Mouse (Mus musculus) megakaryocyte progenitor cell, adult 5-6 weeks (primary cell): ENCODE data around the gene Apobec1. TPM values are rescaled to one million over a fixed set of nuclear protein-coding genes. Genes with fewer than 3 reads are reported as not detected.

Source experiments
- total RNA-seq, 2 experiments: library from RNA; stranded (forward) in 1 of 2; stranded (reverse) in 1 of 2; fragments of 157-497, 149-512 nt in 1 of 2; fragments of 200-1000 nt in 1 of 2; gene quantifications; 2 replicates each; pipeline versions ENCODE4 v1.2.3 to v1.2.4; 2015 to 2017

The Apobec1 gene
- total RNA-seq, 2 experiments from 2014 or later = 16.7 to 23.6 TPM

Other genes with a start within 250 kb of the Apobec1 start
- not detected in 2 replicates for gene Rimklb, start 103.7 kb downstream of the Apobec1 start, total RNA-seq (2015)
- gene Rimklb, start 103.7 kb downstream of the Apobec1 start, total RNA-seq (2017) = not detected in 2 replicates
- not detected in 2 replicates for gene Mfap5, start 96.6 kb downstream of the Apobec1 start, total RNA-seq (2015)
- not detected in 2 replicates for gene Mfap5, start 96.6 kb downstream of the Apobec1 start, total RNA-seq (2017)
- gene Aicda, start 48.6 kb downstream of the Apobec1 start, total RNA-seq (2015) = not detected in 2 replicates
- gene Aicda, start 48.6 kb downstream of the Apobec1 start, total RNA-seq (2017) = not detected in 2 replicates
- gene Gdf3, start 7.6 kb upstream of the Apobec1 start, total RNA-seq (2015) = 9.5 and 10.8 TPM in 2 replicates
- gene Gdf3, start 7.6 kb upstream of the Apobec1 start, total RNA-seq (2017) = 4.2 and 6.7 TPM in 2 replicates
- not detected in 2 replicates for gene Dppa3, start 24.0 kb upstream of the Apobec1 start, total RNA-seq (2015)
- not detected in 2 replicates for gene Dppa3, start 24.0 kb upstream of the Apobec1 start, total RNA-seq (2017)
- not detected in 2 replicates for gene Nanog, start 105.0 kb upstream of the Apobec1 start, total RNA-seq (2015)
- gene Nanog, start 105.0 kb upstream of the Apobec1 start, total RNA-seq (2017) = not detected in 2 replicates
- 7.0 and 10.0 TPM in 2 replicates for gene Slc2a3, start 199.2 kb upstream of the Apobec1 start, total RNA-seq (2015)
- 12.4 and 13.9 TPM in 2 replicates for gene Slc2a3, start 199.2 kb upstream of the Apobec1 start, total RNA-seq (2017)
- gene Foxj2, start 217.5 kb upstream of the Apobec1 start, total RNA-seq (2015) = 9.9 and 10.3 TPM in 2 replicates
- gene Foxj2, start 217.5 kb upstream of the Apobec1 start, total RNA-seq (2017) = 3.0 and 3.5 TPM in 2 replicates